Mouse (Mus musculus) intestine, embryonic 14.5 days (tissue): Measurements from ENCODE around the gene Emilin2. TPM values are rescaled to one million over a fixed set of nuclear protein-coding genes. Genes with fewer than 3 reads are reported as not detected.
"Not testable (repeated sequence)": the region's sequence is repeated elsewhere in the genome, so short reads cannot be mapped to it uniquely, and the experiment has no call there.

ENCODE experiments used
- ATAC-seq: fragments of 200-750 bp; cut with Nextera tagmentation; replicated peaks from 2 replicates; pipeline ENCODE4 v1.8.0; 2017; ENCODE audit warnings: low read depth, moderate number of reproducible peaks, moderate TSS enrichment, moderate library complexity; ENCODE audit not compliant: low FRiP score, low TSS enrichment
- DNase-seq: peaks from one replicate; pipeline ENCODE4 v3.0.0-alpha.2; 2018; ENCODE audit warnings: low spot score
- H3K27ac ChIP-seq: fragments of 300-500 bp; sonication (generic); 2 replicates; pipeline ENCODE4 v1.5.1; 2014; ENCODE audit warnings: low read depth, mild to moderate bottlenecking, control low read depth
- H3K27me3 ChIP-seq: fragments of 300-500 bp; sonication (generic); replicated peaks from 2 replicates; pipeline ENCODE4 v1.6.1; 2014; ENCODE audit warnings: low read length, control low read depth; ENCODE audit not compliant: control insufficient read depth, insufficient read depth
- H3K36me3 ChIP-seq: fragments of 300-500 bp; sonication (generic); 2 replicates; pipeline ENCODE4 v1.6.1; 2014; ENCODE audit warnings: low read length, control low read depth; ENCODE audit not compliant: control insufficient read depth, insufficient read depth
- H3K4me1 ChIP-seq: fragments of 300-500 bp; sonication (generic); replicated peaks from 2 replicates; pipeline ENCODE4 v1.6.1; 2014; ENCODE audit warnings: low read length, control low read depth, mixed read lengths; ENCODE audit not compliant: control insufficient read depth, insufficient read depth
- H3K4me2 ChIP-seq: fragments of 300-500 bp; sonication (generic); 2 replicates; pipeline ENCODE4 v1.6.1; 2014; ENCODE audit warnings: low read length
- H3K4me3 ChIP-seq: fragments of 300-500 bp; sonication (generic); 2 replicates; pipeline ENCODE4 v1.5.1; 2014; ENCODE audit warnings: low read depth, low read length, control low read depth, mixed read lengths
- H3K9ac ChIP-seq: fragments of 300-500 bp; sonication (generic); 2 replicates; pipeline ENCODE4 v1.6.1; 2014; ENCODE audit warnings: mild to moderate bottlenecking, low read length
- H3K9me3 ChIP-seq: fragments of 300-500 bp; sonication (generic); 2 replicates; pipeline ENCODE4 v1.6.1; 2016; ENCODE audit warnings: low read length, control low read depth; ENCODE audit not compliant: control insufficient read depth
- WGBS: fragments of 180-500 bp; shearing (Covaris S2); extraction: QIAGEN DNeasy Blood & Tissue Kit; methylation state at CpG from one replicate; pipeline ENCODE4 v1.1.7; 2014; 5-methylcytosine and 5-hydroxymethylcytosine counted together
- polyA plus RNA-seq: library from polyadenylated mRNA; unstranded; fragments of >200 nt; fragmentation: Nextera tagmentation; extraction: Ambion mirVana; gene quantifications from 2 replicates; pipeline ENCODE4 v1.2.1, GENCODE M21; 2014

Emilin2 gene
- polyA plus RNA-seq, 1 experiment from 2014 or later: 0.66 TPM

DNA sequence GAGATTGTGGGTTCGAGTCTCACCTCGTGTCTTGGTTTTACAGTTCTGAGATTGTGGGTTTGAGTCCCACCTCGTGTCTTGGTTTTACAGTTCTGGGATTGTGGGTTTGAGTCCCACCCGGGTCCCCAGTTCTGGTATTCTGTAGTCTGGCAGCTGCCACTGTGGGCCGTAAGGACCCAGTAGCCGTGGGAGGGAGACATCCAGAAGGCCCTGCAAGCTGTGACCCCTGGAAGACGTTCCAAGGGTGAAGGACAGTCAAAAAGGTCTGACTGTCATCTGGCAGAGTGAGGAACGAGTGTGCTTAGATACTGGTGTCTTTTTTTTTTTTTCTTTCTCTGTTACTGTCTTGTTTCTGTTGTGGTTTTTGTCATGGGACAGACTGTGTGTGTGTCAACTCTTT is 9.0 kb upstream of the Emilin2 start:
- not testable (repeated sequence) for H3K36me3 ChIP-seq, ATAC-seq, DNase-seq, H3K9ac ChIP-seq, H3K4me2 ChIP-seq, H3K27me3 ChIP-seq, H3K4me1 ChIP-seq, H3K9me3 ChIP-seq, H3K27ac ChIP-seq, H3K4me3 ChIP-seq
- WGBS: 85% methylated on average over 8 of the region's 8 CpGs

DNA sequence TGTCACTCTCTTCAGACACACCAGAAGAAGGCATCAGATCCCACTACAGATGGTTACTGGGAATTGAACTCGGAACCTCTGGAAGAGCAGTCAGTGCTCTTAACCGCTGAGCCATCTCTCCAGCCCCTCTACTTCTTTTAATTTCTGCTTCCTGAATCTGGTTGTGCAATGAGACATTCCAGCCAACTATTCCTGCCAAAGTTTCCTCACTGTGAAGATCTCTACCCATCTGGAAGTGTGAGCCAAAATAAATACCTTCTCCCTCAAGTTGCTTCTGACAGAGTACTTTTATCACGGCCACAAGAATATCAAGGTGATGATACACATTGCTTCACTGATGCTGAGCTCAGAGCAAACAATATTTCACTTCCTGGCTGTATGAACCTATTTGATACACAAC is 7.6 kb upstream of the Emilin2 start:
- no peaks in the 10 kb centered on the region for H3K27me3 ChIP-seq
- DNase-seq (no peak), ATAC-seq (no peak)
- H3K4me1 ChIP-seq: no peaks in the 10 kb centered on the region
- no peak overlapping the region for H3K9ac ChIP-seq
- H3K4me3 ChIP-seq: no peak overlapping the region
- no peaks in the 10 kb centered on the region for H3K36me3 ChIP-seq
- no peaks in the 10 kb centered on the region for H3K9me3 ChIP-seq
- WGBS: 91% methylated on average over 3 of the region's 3 CpGs
- no peak overlapping the region for H3K27ac ChIP-seq
- H3K4me2 ChIP-seq: no peak overlapping the region

- Histone ChIP-seq H3K36me3 (no peaks in the 10 kb centered on the region), H3K4me3 (no peak overlapping the region), H3K9me3 (no peaks in the 10 kb centered on the region), H3K27ac (no peak overlapping the region), H3K9ac (no peak overlapping the region), H3K4me1 (no peaks in the 10 kb centered on the region), H3K27me3 (peaks cover 3% of the 10 kb centered on the region; the same call in 1 of the 2 replicates), H3K4me2 (no peak overlapping the region)
- no peak for ATAC-seq
- 87% methylated on average over 4 of the region's 4 CpGs for WGBS
- no peak for DNase-seq
Observed at GRCm38 (mm10) chr17:71317571-71317970, 5.8 kb upstream of the Emilin2 start.

DNA sequence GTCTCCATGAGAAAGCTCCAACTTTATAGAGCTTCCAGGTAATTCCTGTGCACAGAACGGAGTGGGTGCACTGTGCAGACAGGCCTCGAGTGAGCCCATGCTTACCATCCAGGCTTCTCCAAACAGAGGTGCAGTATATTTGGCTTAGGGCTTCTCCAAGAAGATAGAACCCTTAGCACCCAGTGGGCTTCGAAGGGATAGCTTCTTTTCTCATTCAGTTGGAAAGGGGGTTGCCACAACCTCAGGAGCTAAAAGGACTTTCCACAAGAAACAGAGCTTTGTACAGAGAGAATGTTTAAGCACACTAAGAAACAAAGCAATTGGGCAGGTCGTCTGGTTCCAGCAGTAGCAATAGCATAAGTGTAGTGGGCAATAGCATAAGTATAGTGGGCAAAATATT is 2.5 kb upstream of the Emilin2 start:
- H3K4me1 ChIP-seq: peaks cover 3% of the 10 kb centered on the region; the same call in 1 of the 2 replicates
- no peak overlapping the region for H3K4me2 ChIP-seq
- 76% methylated on average over 4 of the region's 4 CpGs for WGBS
- no peak for ATAC-seq
- H3K9me3 ChIP-seq: no peaks in the 10 kb centered on the region
- H3K9ac ChIP-seq: no peak overlapping the region
- peaks cover 34% of the 10 kb centered on the region for H3K27me3 ChIP-seq
- no peak overlapping the region for H3K27ac ChIP-seq
- DNase-seq: peak; percentile 4
- no peak overlapping the region for H3K4me3 ChIP-seq
- no peaks in the 10 kb centered on the region for H3K36me3 ChIP-seq

DNA sequence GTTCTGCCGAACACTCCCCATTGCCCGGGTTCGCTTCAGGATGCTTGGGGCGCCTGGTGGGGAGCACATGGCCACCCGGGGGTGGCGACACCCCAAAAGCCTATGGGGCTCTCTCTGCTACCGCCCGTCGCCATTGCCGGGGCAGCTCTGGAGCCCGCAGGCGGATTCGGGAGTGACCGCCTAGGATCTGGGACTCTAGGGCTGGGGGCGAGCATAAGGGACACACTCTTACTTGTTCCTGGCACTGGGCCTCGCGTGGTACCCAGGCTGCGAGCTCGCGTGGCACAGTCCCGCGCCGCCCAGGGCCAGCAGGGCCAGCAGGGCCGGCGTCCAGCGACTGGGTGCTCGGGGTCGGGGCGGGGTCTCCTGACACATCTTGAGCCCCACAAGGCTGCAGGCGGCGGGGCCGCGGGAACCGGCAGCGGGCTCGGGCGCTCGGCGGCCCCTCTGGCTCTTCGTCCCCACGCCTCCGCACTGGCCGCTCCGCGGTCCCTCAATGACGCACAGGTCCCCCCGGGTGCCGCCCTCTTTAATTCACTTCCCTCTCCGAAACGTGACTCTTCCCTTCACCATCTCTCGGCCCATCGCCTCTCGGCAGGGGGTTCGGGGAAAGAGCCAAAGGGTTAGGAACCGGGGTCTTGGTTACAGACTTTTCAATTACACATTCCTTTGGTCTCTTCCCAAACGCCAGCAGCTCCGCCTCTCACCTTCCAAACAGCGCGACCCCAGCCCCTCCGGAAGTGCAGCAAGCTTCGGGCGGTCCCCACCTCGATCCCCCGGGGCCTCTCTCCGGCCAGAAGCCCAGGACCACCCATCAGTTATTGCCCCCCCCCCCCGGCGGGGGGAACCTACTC is 1.1 kb downstream of the Emilin2 start:
- ATAC-seq: peak; percentile 65
- DNase-seq: peak; percentile 70
- Histone ChIP-seq H3K27me3 (peaks cover 42% of the 10 kb centered on the region), H3K36me3 (no peaks in the 10 kb centered on the region), H3K9ac (peak overlapping the region; percentile 35), H3K4me1 (peaks cover 3% of the 10 kb centered on the region; the same call in 1 of the 2 replicates), H3K9me3 (no peaks in the 10 kb centered on the region), H3K4me3 (peak overlapping the region; percentile 57), H3K4me2 (peak overlapping the region; percentile 100), H3K27ac (no peak overlapping the region)
- WGBS: under 1% methylated on average over 64 of the region's 67 CpGs

DNA sequence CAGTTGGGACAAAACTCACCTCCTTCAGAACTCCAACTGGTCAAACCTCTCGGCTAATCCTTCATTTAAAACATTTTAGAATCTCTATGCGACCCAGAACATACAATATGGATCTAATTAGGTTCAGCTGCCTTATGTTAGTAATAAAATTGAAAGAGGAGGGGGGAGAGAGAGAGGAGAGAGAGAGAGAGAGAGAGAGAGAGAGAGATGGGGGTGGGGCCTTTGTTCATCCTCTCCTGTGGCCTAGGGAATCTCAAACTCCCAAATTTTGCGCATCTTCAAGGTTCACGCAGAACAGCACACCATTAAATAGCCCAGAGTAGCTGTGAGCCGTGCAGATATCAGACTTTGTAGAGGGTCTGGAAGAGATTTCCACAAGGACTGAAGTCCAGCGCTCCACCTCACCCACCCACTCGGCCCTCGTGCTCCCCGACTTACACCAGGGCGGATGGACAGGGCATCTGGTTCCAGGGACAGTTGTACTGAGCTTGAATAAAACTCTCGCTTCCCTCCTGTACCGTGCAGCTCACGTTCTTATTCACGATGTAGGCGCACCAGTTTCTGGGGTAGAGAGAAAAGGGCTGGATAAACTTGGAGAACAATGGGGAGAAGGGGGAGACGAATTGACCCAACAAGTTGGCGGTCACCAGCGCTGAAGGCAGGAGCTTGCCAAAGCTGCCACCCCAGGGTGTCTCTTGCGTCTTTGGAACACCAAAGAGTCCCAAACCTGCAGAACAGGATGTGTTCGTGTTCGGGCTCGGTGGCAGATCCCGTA is 1.9 kb downstream of the Emilin2 start:
- peak; percentile 75 for DNase-seq
- Histone ChIP-seq H3K4me1 (peaks cover 3% of the 10 kb centered on the region; the same call in 1 of the 2 replicates), H3K27me3 (peaks cover 42% of the 10 kb centered on the region), H3K27ac (no peak overlapping the region), H3K9me3 (no peaks in the 10 kb centered on the region), H3K4me2 (peak overlapping the region; percentile 100), H3K9ac (peak overlapping the region; percentile 35; the same call in 1 of the 2 replicates), H3K4me3 (peak overlapping the region; percentile 57), H3K36me3 (no peaks in the 10 kb centered on the region)
- ATAC-seq: 0 out of 2 replicates have a peak, but pooled peaks have one; percentile 26
- WGBS: 10% methylated on average over 23 of the region's 23 CpGs

DNA sequence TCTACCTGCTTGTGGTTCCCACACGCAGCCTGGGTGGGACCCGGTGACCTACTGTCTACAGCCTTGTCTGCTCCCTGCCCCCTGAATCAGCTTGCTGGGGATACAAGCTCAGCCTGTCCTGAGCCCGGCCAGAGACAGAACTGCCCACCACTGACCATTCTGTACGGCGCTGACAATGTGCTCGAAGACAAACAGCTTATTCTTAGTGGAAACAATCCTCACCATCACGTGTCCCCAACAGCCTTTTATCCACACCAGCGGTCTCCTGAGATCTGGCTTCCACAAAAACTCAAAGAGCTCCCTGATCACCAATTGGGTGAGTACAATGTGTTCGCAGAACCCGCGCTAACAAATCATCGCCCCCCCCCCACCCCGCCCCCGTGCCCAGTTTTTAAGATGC is 2.6 kb downstream of the Emilin2 start:
- no peaks in the 10 kb centered on the region for H3K36me3 ChIP-seq
- H3K4me2 ChIP-seq: no peak overlapping the region
- no peak for DNase-seq

DNA sequence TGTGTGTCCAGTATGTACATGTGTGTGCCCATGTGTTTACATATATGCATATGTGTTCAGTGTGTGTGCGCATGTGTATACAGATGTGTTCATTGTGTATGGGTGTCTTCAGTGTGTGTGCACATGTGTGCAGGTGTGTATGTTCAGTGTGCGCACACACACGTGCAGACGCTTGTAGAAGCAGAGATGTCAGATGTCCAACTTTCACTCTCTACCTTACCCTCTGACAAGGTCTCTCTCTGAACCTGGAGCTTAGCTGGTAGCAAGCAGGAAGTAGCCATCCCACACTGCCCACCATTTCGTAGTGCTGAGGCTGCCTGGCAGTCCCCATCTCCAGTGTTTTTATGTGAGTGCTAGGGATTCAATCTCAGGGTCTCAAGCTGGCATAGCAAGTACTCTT is 3.5 kb downstream of the Emilin2 start:
- Histone ChIP-seq H3K9ac (no peak overlapping the region), H3K27ac (no peak overlapping the region), H3K4me1 (peaks cover 3% of the 10 kb centered on the region; the same call in 1 of the 2 replicates), H3K27me3 (peaks cover 42% of the 10 kb centered on the region), H3K9me3 (no peaks in the 10 kb centered on the region), H3K4me3 (no peak overlapping the region), H3K4me2 (no peak overlapping the region), H3K36me3 (no peaks in the 10 kb centered on the region)
- DNase-seq (no peak), ATAC-seq (no peak)
- WGBS: 92% methylated on average over 5 of the region's 5 CpGs

More for the DNA sequence above, 2.6 kb downstream of the Emilin2 start:
- Histone ChIP-seq H3K9me3 (no peaks in the 10 kb centered on the region), H3K9ac (no peak overlapping the region), H3K4me1 (peaks cover 3% of the 10 kb centered on the region; the same call in 1 of the 2 replicates), H3K27ac (no peak overlapping the region), H3K27me3 (peaks cover 42% of the 10 kb centered on the region), H3K4me3 (no peak overlapping the region)
- ATAC-seq: no peak
- WGBS: 49% methylated on average over 14 of the region's 14 CpGs
